Mouse (Mus musculus): ENCODE measurements around the gene Tmem101.

- TF ChIP-seq CTCF (conservative IDR thresholded peaks at IDR 0.05 in 1 of 2, IDR thresholded peaks at IDR 0.05 in 1 of 2; ENCODE audit: low read depth in 2 of 2, low read length in 2 of 2) (no peak), MAZ (IDR thresholded peaks at IDR 0.05; ENCODE audit: low read depth, low read length) (no peak), HCFC1 (IDR thresholded peaks at IDR 0.05; ENCODE audit: low read depth, low read length) (no peak), JUND (conservative IDR thresholded peaks at IDR 0.05; ENCODE audit: low read depth, low read length) (no peak), ZKSCAN1 (IDR thresholded peaks at IDR 0.05; ENCODE audit: borderline replicate concordance, low read depth, low read length) (no peak), MAX (IDR thresholded peaks at IDR 0.05; ENCODE audit: low read length) (no peak), MAFK (IDR thresholded peaks at IDR 0.05; ENCODE audit: insufficient replicate concordance, low read length) (no peak)
These were observed 10.2 kb downstream of the Tmem101 start for GRCm38 (mm10) chr11:102146005-102146404.
